Mouse (Mus musculus) urinary bladder, adult 18-20 months (tissue): Measurements from ENCODE around the gene Olfr1106.

ENCODE experiments used
- DNase-seq, 2 experiments: peaks; one replicate each; pipeline ENCODE4 v3.0.0; 2022; ENCODE audit warnings: low spot score in 2 of 2, mixed read lengths in 2 of 2

Gene Olfr1106

GRCm38 (mm10) chr2:87052173-87052572 is at the start of gene Olfr1106:
Gene Olfr1106, minus strand, starts transcription at chr2:87052273.
- no peak for DNase-seq

- DNase-seq = no peak
Observed at GRCm38 (mm10) chr2:87095908-87096307, 43.8 kb upstream of the Olfr1106 start, which contains the start of gene Olfr1109. Gene Olfr1109, minus strand, starts transcription at chr2:87096008.

GRCm38 (mm10) chr2:87075717-87076116 is 23.6 kb upstream of the Olfr1106 start, which contains the start of gene Olfr1107:
Gene Olfr1107, minus strand, starts transcription at chr2:87075817.
- no peak for DNase-seq

- no peak for DNase-seq
Observed at GRCm38 (mm10) chr2:87036431-87036830, 15.6 kb downstream of the Olfr1106 start, which contains the start of gene Olfr1105. Gene Olfr1105, minus strand, starts transcription at chr2:87036531.

GRCm38 (mm10) chr2:87026980-87027379 is 25.1 kb downstream of the Olfr1106 start, which contains the start of gene Olfr1104:
Gene Olfr1104, minus strand, starts transcription at chr2:87027080.
- no peak for DNase-seq

GRCm38 (mm10) chr2:86998098-86998497 is 54.0 kb downstream of the Olfr1106 start, which contains the start of gene Olfr1102:
Gene Olfr1102, plus strand, starts transcription at chr2:86998398.
- DNase-seq = no peak
